In genomic region chr10:83337159-83337951, GRCm38 (mm10) we compare ENCODE assay signal across 8 mouse cellular contexts. TPM values are rescaled to one million over a fixed set of nuclear protein-coding genes. Genes with fewer than 3 reads are reported as not detected.
DNase-seq lines count a peak whose midpoint lies in the region; ATAC-seq and TF ChIP-seq lines count a peak whose summit lies in the region.

Slc41a2 (minus strand) TSS chr10:83337882.

- TF ChIP-seq EP300 in ES-Bruce4 (IDR thresholded peaks at IDR 0.05; ENCODE audit: insufficient read depth, low read depth, low read length): no peak
- TF ChIP-seq EP300 in heart, postnatal 0 days (IDR thresholded peaks at IDR 0.05; ENCODE audit: low read depth): no peak
- TF ChIP-seq EP300 in liver, postnatal 0 days (IDR thresholded peaks at IDR 0.05; ENCODE audit: low read depth): no peak
- no peak for TF ChIP-seq EP300 in stomach, postnatal 0 days (optimal IDR thresholded peaks at IDR 0.05)

- peak; percentile 91 for ATAC-seq in cerebellum, adult (ENCODE audit: insufficient number of reproducible peaks, low FRiP score, low TSS enrichment)
- peak; percentile 92 for ATAC-seq in forebrain, embryonic 14.5 days
- peak; percentile 63 for ATAC-seq in heart, postnatal 0 days (ENCODE audit: insufficient read depth, low read depth)
- ATAC-seq in liver, postnatal 0 days: peak; percentile 62
- peak; percentile 88 for ATAC-seq in neural tube, embryonic 12.5 days (ENCODE audit: low FRiP score, low read depth)
- ATAC-seq in stomach, postnatal 0 days (ENCODE audit: low FRiP score, low TSS enrichment): peak; percentile 90

- no peak for TF ChIP-seq POLR2A in ES-Bruce4 (IDR thresholded peaks at IDR 0.05; ENCODE audit: insufficient read depth, low read length)

- H3K36me3 ChIP-seq in ES-Bruce4 (ENCODE audit: control insufficient read depth, insufficient read depth, low read length, poor library complexity, severe bottlenecking): no peaks in the 10 kb centered on the region
- no peaks in the 10 kb centered on the region for H3K36me3 ChIP-seq in forebrain, embryonic 14.5 days (ENCODE audit: control insufficient read depth, insufficient read depth, low read length)
- no peaks in the 10 kb centered on the region for H3K36me3 ChIP-seq in heart, postnatal 0 days (replicated peaks; ENCODE audit: control insufficient read depth, insufficient read depth, low read length)
- no peaks in the 10 kb centered on the region for H3K36me3 ChIP-seq in liver, postnatal 0 days (replicated peaks; ENCODE audit: insufficient read depth, low read length)
- H3K36me3 ChIP-seq in neural tube, embryonic 12.5 days: no peaks in the 10 kb centered on the region
- no peaks in the 10 kb centered on the region for H3K36me3 ChIP-seq in stomach, postnatal 0 days (ENCODE audit: control insufficient read depth, insufficient read depth, low read length)

- peak within 1 kb of the TSS; percentile 94 for H3K4me2 ChIP-seq in forebrain, embryonic 14.5 days (ENCODE audit: low read length)
- peak within 1 kb of the TSS; percentile 91 for H3K4me2 ChIP-seq in heart, postnatal 0 days (ENCODE audit: low read depth, low read length)
- H3K4me2 ChIP-seq in liver, postnatal 0 days (ENCODE audit: low read depth, low read length): peak within 1 kb of the TSS; percentile 86
- peak within 1 kb of the TSS; percentile 92 for H3K4me2 ChIP-seq in neural tube, embryonic 12.5 days (replicated peaks)
- H3K4me2 ChIP-seq in stomach, postnatal 0 days (replicated peaks; ENCODE audit: low read depth): peak within 1 kb of the TSS; percentile 96

- peak within 1 kb of the TSS; percentile 82 for H3K4me3 ChIP-seq in ES-Bruce4 (ENCODE audit: low read depth, low read length)
- H3K4me3 ChIP-seq in forebrain, embryonic 14.5 days (ENCODE audit: low read depth, low read length): peak within 1 kb of the TSS; percentile 63
- H3K4me3 ChIP-seq in heart, postnatal 0 days (ENCODE audit: low read depth, low read length): peak within 1 kb of the TSS; percentile 56
- H3K4me3 ChIP-seq in liver, postnatal 0 days (ENCODE audit: low read depth, low read length): peak within 1 kb of the TSS; percentile 45
- peak within 1 kb of the TSS; percentile 62 for H3K4me3 ChIP-seq in neural tube, embryonic 12.5 days
- peak within 1 kb of the TSS; percentile 50 for H3K4me3 ChIP-seq in stomach, postnatal 0 days (ENCODE audit: low read depth, low read length)

- H3K4me1 ChIP-seq in ES-Bruce4 (ENCODE audit: control insufficient read depth, insufficient read depth, low read length): peaks cover 5% of the 10 kb centered on the region
- H3K4me1 ChIP-seq in forebrain, embryonic 14.5 days (ENCODE audit: control insufficient read depth, insufficient read depth, low read length): no peaks in the 10 kb centered on the region
- no peaks in the 10 kb centered on the region for H3K4me1 ChIP-seq in heart, postnatal 0 days (ENCODE audit: control insufficient read depth, insufficient read depth)
- H3K4me1 ChIP-seq in liver, postnatal 0 days (ENCODE audit: insufficient read depth): no peaks in the 10 kb centered on the region
- H3K4me1 ChIP-seq in neural tube, embryonic 12.5 days: no peaks in the 10 kb centered on the region
- no peaks in the 10 kb centered on the region for H3K4me1 ChIP-seq in stomach, postnatal 0 days (replicated peaks; ENCODE audit: control insufficient read depth, insufficient read depth)

- under 1% methylated on average over 93 of the region's 102 CpGs for WGBS in forebrain, embryonic 14.5 days
- under 1% methylated on average over 95 of the region's 102 CpGs for WGBS in heart, postnatal 0 days
- WGBS in liver, postnatal 0 days (ENCODE audit: insufficient replicate concordance): 1% methylated on average over 57 of the region's 102 CpGs
- WGBS in neural tube, embryonic 12.5 days: under 1% methylated on average over 98 of the region's 102 CpGs
- under 1% methylated on average over 79 of the region's 102 CpGs for WGBS in stomach, postnatal 0 days

- H3K9ac ChIP-seq in ES-Bruce4 (ENCODE audit: low read depth, poor library complexity, severe bottlenecking): peak within 1 kb of the TSS; percentile 13
- H3K9ac ChIP-seq in forebrain, embryonic 14.5 days (ENCODE audit: low read length): peak within 1 kb of the TSS; percentile 81
- peak within 1 kb of the TSS; percentile 54 for H3K9ac ChIP-seq in heart, postnatal 0 days (replicated peaks; ENCODE audit: low read depth, low read length)
- peak within 1 kb of the TSS; percentile 16 for H3K9ac ChIP-seq in liver, postnatal 0 days (replicated peaks)
- peak within 1 kb of the TSS; percentile 77 for H3K9ac ChIP-seq in neural tube, embryonic 12.5 days
- H3K9ac ChIP-seq in stomach, postnatal 0 days (ENCODE audit: low read length): peak within 1 kb of the TSS; percentile 58

- H3K27ac ChIP-seq in ES-Bruce4 (ENCODE audit: insufficient read depth, low read length): no peak within 1 kb of the TSS
- peak within 1 kb of the TSS; percentile 58; the same call in 1 of the 2 replicates for H3K27ac ChIP-seq in forebrain, embryonic 14.5 days (ENCODE audit: low read depth, low read length)
- H3K27ac ChIP-seq in heart, postnatal 0 days (ENCODE audit: low read depth): no peak within 1 kb of the TSS
- no peak within 1 kb of the TSS for H3K27ac ChIP-seq in liver, postnatal 0 days (ENCODE audit: low read depth)
- H3K27ac ChIP-seq in neural tube, embryonic 12.5 days: peak within 1 kb of the TSS; percentile 37; the same call in 1 of the 2 replicates
- no peak within 1 kb of the TSS for H3K27ac ChIP-seq in stomach, postnatal 0 days (replicated peaks)

- no peak for TF ChIP-seq CTCF in ES-Bruce4 (IDR thresholded peaks at IDR 0.05; ENCODE audit: low read depth, low read length)
- no peak for TF ChIP-seq CTCF in heart, postnatal 0 days (IDR thresholded peaks at IDR 0.05; ENCODE audit: low read depth)
- TF ChIP-seq CTCF in liver, postnatal 0 days (IDR thresholded peaks at IDR 0.05; ENCODE audit: low read depth): no peak
- no peak for TF ChIP-seq CTCF in stomach, postnatal 0 days (IDR thresholded peaks at IDR 0.05; ENCODE audit: low read depth)

- peak; percentile 68 for DNase-seq in forebrain, embryonic 14.5 days (ENCODE audit: low spot score)
- no peak for DNase-seq in heart, postnatal 0 days (ENCODE audit: low spot score)
- peak; percentile 53 to 84 for DNase-seq in kidney, postnatal 25 days
- DNase-seq in liver, postnatal 0 days: peak; percentile 52
- DNase-seq in stomach, postnatal 0 days (ENCODE audit: low spot score): peak; percentile 77

- no peaks in the 10 kb centered on the region for H3K9me3 ChIP-seq in ES-Bruce4 (replicated peaks; ENCODE audit: control insufficient read depth, insufficient read depth, low read length, poor library complexity, severe bottlenecking)
- no peaks in the 10 kb centered on the region for H3K9me3 ChIP-seq in forebrain, embryonic 14.5 days (replicated peaks; ENCODE audit: control insufficient read depth, low read length)
- H3K9me3 ChIP-seq in heart, postnatal 0 days (replicated peaks; ENCODE audit: control insufficient read depth, low read length): 0 out of 2 replicates have a peak, but pooled peaks cover 2% of the 10 kb centered on the region
- no peaks in the 10 kb centered on the region for H3K9me3 ChIP-seq in liver, postnatal 0 days (ENCODE audit: low read length)
- H3K9me3 ChIP-seq in neural tube, embryonic 12.5 days: no peaks in the 10 kb centered on the region
- H3K9me3 ChIP-seq in stomach, postnatal 0 days (ENCODE audit: control insufficient read depth, low read length): no peaks in the 10 kb centered on the region

- H3K27me3 ChIP-seq in ES-Bruce4 (ENCODE audit: control insufficient read depth, insufficient read depth, low read length, poor library complexity, severe bottlenecking): peaks cover 6% of the 10 kb centered on the region
- peaks cover 16% of the 10 kb centered on the region for H3K27me3 ChIP-seq in forebrain, embryonic 14.5 days (replicated peaks; ENCODE audit: control insufficient read depth, insufficient read depth, low read length)
- H3K27me3 ChIP-seq in heart, postnatal 0 days (ENCODE audit: control insufficient read depth, insufficient read depth, low read length): peaks cover 55% of the 10 kb centered on the region
- H3K27me3 ChIP-seq in liver, postnatal 0 days (ENCODE audit: insufficient read depth, low read length): peaks cover 48% of the 10 kb centered on the region
- H3K27me3 ChIP-seq in neural tube, embryonic 12.5 days (replicated peaks): peaks cover 32% of the 10 kb centered on the region
- peaks cover 4% of the 10 kb centered on the region; the same call in 1 of the 2 replicates for H3K27me3 ChIP-seq in stomach, postnatal 0 days (ENCODE audit: control insufficient read depth, insufficient read depth, low read length)

RNA-seq across cellular contexts. Expression of gene Slc41a2, which starts in this region (rescaled TPM):
- 0.67 TPM in 1 of 2 replicates, not detected in the other for polyA plus RNA-seq in ES-Bruce4 (2011; ENCODE audit: insufficient read depth, insufficient read length, low read depth, missing spikeins)
- 3.6 and 5.3 TPM in 2 replicates for polyA plus RNA-seq in forebrain, embryonic 14.5 days (2014; fragmentation: Nextera tagmentation; extraction: Ambion mirVana)
- 0.43 and 5.6 TPM in 2 replicates for total RNA-seq in heart, postnatal 0 days (2014; rRNA removed; ENCODE audit: low replicate concordance)
- 0.45 and 0.49 TPM in 2 replicates for polyA plus RNA-seq in heart, postnatal 0 days (2015; fragmentation: Nextera tagmentation; extraction: Ambion mirVana)
- 0.20 and 0.76 TPM in 2 replicates for polyA plus RNA-seq in liver, postnatal 0 days (2015; fragmentation: Nextera tagmentation; extraction: Ambion mirVana)
- 1.5 and 2.6 TPM in 2 replicates for polyA plus RNA-seq in neural tube, embryonic 12.5 days (2016; fragmentation: Nextera tagmentation; extraction: Ambion mirVana)
- 0.59 and 0.92 TPM in 2 replicates for polyA plus RNA-seq in stomach, postnatal 0 days (2015; fragmentation: Nextera tagmentation; extraction: Ambion mirVana)

Comparison
In these comparisons a context has a peak if more than half of its experiments do, and no peak if none do; other contexts are left out.
1. Peak in DNase-seq, ATAC-seq, H3K4me3 ChIP-seq, H3K9ac ChIP-seq and H3K4me2 ChIP-seq in liver, postnatal 0 days; RNA of the gene not detected or under 1 TPM.
2. Peak in DNase-seq, ATAC-seq, H3K4me3 ChIP-seq, H3K9ac ChIP-seq and H3K4me2 ChIP-seq in stomach, postnatal 0 days; RNA of the gene not detected or under 1 TPM.
3. H3K27ac ChIP-seq: peak in forebrain, embryonic 14.5 days (single experiment) and neural tube, embryonic 12.5 days (single experiment); none in ES-Bruce4 (single experiment), heart, postnatal 0 days (single experiment), liver, postnatal 0 days (single experiment) and stomach, postnatal 0 days (single experiment).
4. H3K9ac ChIP-seq: peak in every context shown above with its lines; median percentile 81 in forebrain, embryonic 14.5 days; 77 in neural tube, embryonic 12.5 days; 58 in stomach, postnatal 0 days; 54 in heart, postnatal 0 days; 16 in liver, postnatal 0 days; 13 in ES-Bruce4.
5. Peak in every context shown above with its lines, with median percentiles within 50 percentile points of each other: H3K4me3 ChIP-seq, ATAC-seq and H3K4me2 ChIP-seq.